Mouse (Mus musculus): ENCODE measurements around the gene Arsg.

Arsg gene

DNA sequence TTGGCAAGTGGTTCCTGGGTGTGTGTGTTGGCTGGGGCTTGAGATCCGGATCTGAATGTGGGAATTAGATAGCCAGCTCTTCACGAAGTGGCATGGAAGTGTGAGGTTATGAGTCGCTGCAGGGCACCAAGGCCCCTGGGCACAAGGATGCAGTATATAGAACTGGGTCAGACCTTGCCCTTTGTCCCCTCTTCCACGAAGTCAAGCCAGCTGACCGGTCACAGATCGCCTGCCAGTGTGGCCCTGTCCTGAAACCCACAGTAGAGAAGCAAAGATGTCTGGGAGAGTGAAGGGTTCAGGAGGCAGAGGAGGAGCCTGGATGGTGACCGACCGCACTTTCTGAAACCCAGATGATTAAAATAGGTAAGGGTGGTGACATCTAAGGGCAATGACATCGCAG lies 70.3 kb downstream of the Arsg start:
- no peak for DNase-seq (ENCODE audit: extremely low read depth, insufficient read length, low spot score)

DNA sequence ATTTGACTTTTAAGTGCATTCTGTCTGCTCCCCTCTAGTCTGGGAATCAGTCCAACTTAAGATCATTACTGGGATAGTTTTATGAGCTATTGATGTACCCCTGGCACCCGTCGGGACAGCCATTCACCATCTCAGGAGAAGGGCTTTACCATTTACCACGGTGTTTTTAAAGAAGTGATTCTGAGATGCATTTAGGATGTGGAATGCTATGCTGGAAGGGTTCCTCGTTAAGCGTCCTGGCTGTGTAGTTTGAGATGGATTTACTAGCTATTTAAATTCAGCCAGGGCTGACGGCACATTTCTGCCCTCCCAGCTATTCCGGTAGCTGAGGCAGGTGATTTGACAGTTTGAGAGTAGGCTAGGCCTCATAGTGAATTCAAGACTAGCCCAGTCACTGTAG lies 71.3 kb downstream of the Arsg start:
- DNase-seq (ENCODE audit: extremely low read depth, insufficient read length, low spot score): no peak

GRCm38 (mm10) chr11:109545265-109545664 lies 72.1 kb downstream of the Arsg start:
- no peak for DNase-seq (ENCODE audit: extremely low read depth, insufficient read length, low spot score)

- DNase-seq (ENCODE audit: extremely low read depth, insufficient read length, low spot score): no peak
Observed at GRCm38 (mm10) chr11:109545700-109546143, 72.5 kb downstream of the Arsg start.

DNA sequence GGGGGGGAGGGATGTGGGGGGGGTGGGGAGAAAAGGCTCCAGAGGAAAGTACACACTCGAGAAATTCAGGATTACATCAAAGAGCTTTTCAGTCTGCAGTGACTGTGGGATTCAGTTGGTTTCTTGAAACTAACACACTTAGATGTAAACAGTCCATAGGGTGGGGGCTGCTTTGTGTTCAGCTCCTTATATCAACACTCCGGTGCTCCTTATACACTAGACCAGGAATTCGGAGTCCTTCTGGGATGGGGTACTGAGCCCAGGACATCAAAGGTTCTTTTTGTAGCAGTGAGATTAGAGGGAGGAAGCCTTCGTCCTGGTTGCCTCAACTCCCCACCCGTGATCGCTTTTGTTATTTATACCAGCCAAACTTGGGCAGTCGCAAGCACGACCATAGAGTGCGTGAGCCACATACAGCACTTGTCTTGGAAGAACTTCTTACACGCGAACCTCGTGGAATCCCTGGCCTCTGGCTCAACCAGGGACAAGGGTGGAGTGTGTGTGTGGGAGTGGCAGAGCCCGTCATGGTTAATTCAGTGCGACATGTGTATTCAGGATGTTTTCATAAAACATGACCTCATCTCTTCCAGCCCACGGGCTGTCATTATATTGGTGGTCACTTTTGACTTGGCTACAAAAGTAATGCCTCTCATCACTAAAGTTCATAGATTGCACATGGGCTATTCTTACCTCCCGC lies 73.3 kb downstream of the Arsg start:
- DNase-seq (ENCODE audit: extremely low read depth, insufficient read length, low spot score): no peak

- DNase-seq (ENCODE audit: extremely low read depth, insufficient read length, low spot score): no peak
Observed at GRCm38 (mm10) chr11:109547652-109548051, 74.5 kb downstream of the Arsg start.

GRCm38 (mm10) chr11:109549599-109550290 lies 76.6 kb downstream of the Arsg start:
- no peak for DNase-seq (ENCODE audit: extremely low read depth, insufficient read length, low spot score)

DNA sequence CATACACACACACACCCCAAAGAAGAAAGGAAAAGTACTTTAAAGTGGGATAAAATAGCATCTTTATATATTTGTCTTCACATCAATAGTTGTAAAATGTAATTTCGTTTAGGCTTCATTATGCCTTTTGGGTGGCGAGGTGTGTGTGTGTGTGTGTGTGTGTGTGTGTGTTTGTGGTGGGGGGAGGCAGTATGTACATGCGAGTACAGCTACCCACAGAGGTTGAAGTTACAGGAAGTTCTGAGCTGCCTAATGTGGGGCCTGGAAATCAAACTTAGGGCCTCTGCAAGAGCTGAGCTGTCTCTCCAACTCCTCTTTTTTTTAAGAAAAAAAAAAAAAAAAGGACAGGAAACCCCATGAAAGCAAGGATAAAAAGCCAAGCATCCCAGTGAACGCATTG lies 80.7 kb downstream of the Arsg start:
- DNase-seq (ENCODE audit: extremely low read depth, insufficient read length, low spot score): no peak

DNA sequence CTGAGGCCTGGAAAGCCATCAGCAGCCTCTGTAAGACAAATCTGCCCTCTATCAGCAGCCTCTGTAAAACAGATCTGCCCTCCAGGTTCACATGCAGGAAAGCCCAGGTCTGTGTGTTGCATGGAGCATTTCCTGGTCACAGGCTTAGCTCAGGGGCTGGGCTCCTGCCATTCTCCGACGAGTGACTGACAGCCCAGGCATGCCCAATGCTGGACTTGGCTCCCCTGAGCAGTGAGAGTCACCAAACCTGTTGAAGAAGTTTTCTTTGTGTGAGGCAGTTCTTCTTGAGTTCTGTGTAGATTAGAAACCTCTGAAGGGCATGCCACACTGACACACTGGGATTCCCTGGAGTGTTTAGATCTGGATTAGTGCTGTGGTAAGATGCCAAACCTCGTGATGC lies 81.3 kb downstream of the Arsg start:
- no peak for DNase-seq (ENCODE audit: extremely low read depth, insufficient read length, low spot score)

DNA sequence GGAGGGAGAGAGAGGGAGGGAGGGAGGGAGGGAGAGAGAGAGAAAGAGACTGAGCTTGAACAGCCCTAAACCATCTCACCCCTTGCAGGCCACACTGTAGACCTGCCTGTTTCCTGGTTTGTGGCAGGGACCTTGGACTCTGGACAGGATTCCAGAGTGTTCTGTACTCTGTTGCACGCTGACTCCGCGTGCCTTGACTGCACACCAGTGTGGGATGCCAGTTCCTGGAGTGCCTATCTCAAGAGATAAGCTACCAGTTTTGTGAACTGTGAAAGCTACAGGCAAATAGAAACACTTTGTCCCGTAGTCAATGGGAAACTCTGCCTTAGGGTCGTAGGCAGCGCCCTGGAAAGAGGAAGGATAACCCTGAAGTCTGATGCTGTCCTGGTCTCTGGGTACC lies 83.0 kb downstream of the Arsg start:
- DNase-seq (ENCODE audit: extremely low read depth, insufficient read length, low spot score): no peak

DNA sequence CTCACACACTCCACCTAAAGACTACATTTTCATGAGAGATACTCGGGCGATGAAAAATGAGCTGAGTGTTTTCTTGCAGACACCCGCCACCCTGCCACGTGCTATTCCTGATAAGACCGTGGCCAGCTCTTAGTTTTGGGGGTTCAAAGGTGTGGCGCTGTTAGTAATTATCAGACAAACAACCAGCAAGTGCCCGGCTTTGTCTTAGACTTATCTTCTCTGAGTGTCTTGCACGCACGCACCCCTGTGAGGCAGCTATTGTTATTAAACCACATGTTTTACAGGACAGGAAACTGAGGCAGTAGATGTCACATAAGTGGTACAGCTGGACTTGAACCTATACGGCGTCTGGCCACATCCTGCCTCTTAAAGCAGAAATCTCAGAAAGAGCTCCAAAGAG lies 84.2 kb downstream of the Arsg start:
- DNase-seq (ENCODE audit: extremely low read depth, insufficient read length, low spot score): no peak

GRCm38 (mm10) chr11:109559241-109559640 lies 86.1 kb downstream of the Arsg start:
- no peak for DNase-seq (ENCODE audit: extremely low read depth, insufficient read length, low spot score)

DNA sequence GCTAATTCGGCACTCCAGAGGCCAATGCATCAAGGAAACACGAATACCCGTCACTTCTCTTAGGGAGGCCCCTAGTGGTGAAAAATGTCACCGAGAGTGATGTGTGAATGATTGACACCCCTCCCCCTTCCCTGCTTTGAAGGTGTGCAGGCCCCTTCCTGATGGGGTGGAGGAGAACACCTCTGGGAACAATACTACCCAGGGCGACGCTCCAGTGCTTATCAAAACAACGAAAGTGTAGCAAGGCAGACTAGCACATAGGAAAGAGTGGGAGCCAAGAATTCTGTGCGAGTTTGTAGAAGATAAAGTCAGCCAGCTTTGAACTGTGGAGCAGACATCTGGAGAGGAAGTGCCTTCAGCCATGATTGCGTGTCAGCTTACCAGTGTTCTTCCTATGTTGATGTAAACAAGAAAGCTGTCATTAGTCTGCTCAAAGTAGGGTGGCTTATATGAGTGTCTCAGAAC lies 87.7 kb downstream of the Arsg start:
- DNase-seq (ENCODE audit: extremely low read depth, insufficient read length, low spot score): no peak

DNA sequence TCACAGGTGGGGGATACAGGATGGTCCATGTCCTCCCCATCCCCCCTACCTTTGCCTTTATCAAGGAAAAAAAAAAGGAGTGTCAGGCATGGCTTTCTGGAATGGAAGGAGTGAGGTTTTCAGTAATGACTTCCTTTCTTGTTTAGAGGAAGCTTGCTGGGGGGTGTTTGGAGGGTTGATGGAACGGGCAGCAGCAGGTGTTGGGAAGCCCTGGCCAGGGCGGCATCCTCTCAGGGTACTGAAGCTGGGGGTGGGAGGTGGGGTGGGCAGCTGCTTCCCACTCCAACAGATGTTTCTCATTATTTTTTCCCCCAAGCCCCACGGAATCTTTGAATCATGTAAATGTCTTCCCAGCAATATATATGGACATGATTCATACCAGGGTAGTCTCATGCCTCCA lies 88.3 kb downstream of the Arsg start:
- no peak for DNase-seq (ENCODE audit: extremely low read depth, insufficient read length, low spot score)

GRCm38 (mm10) chr11:109563708-109564107 lies 90.5 kb downstream of the Arsg start:
- no peak for DNase-seq (ENCODE audit: extremely low read depth, insufficient read length, low spot score)

GRCm38 (mm10) chr11:109564466-109565214 lies 91.5 kb downstream of the Arsg start:
- no peak for DNase-seq (ENCODE audit: extremely low read depth, insufficient read length, low spot score)

DNA sequence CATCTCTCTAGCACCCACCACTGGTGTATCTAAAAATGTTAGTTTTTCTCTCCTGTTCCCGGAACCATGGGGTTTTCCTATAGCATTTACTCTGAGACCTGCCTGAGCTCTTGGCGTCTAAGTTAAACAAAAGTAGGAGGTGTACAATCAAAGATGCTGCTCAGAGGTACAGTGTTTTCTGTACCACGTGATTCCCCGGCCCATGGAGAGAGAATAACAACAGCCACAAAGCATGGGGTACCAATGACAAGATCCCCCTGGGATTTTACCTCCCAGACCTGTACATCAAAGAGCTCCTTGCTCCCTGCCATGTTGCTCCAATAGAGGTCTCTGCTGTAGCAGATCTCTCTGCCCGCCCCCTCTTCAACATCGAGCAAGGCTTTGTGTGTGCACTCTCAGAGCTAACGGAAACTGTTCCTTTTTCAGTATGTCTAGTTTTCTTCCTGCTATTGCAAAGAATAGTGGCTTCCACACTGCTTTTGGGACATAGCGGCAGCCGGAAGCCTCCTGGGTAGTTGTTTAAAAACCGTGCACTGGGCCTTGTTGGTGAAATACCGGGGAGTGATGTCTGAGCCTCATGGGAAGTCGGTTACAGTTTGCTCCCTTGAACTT lies 95.9 kb downstream of the Arsg start:
- no peak for DNase-seq (ENCODE audit: extremely low read depth, insufficient read length, low spot score)

DNA sequence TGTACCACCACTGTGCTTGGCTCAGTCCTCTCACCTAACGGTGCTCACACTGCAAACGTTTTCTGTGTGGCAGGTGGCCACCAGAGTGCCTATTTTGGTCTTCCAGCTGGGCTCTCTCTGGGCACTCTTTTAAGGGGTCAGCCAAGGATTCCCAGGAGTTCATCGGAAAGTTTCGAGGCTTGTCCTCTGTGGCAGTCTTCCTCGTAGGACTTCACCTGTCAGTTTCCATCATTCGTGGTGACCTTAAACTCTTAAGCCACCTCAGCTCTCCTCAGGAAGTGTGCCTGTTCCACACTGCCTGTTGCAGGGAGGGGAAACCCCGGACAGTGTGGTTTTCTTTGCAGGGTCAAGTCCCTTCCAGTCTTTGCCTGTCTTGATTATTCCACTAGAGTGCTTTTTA lies 96.6 kb downstream of the Arsg start:
- no peak for DNase-seq (ENCODE audit: extremely low read depth, insufficient read length, low spot score)

DNA sequence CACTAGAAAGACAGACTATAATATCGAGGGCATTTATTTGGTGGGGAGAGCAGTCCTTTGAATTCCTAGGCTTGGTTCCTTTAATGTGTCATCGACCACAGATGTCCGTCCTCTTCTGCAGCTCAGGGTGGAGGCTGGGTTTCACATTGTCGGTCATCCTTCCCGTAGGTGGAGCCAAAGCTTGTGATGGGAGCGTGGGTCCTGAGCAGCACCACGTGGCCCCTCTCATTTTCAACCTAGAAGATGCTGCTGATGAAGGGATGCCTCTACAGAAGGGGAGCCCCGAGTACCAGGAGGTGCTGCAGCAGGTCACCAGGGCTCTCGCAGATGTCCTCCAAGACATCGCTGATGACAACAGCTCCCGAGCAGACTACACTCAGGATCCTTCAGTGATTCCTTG lies 98.9 kb downstream of the Arsg start:
- no peak for DNase-seq (ENCODE audit: extremely low read depth, insufficient read length, low spot score)

GRCm38 (mm10) chr11:109574604-109575003 lies 101.4 kb downstream of the Arsg start:
- no peak for DNase-seq (ENCODE audit: extremely low read depth, insufficient read length, low spot score)

GRCm38 (mm10) chr11:109575832-109576231 lies 102.7 kb downstream of the Arsg start:
- no peak for DNase-seq (ENCODE audit: extremely low read depth, insufficient read length, low spot score)
